Comparison of ENCODE assay signal across 20 mouse cellular contexts in genomic region chr17:3454850-3455249, GRCm38 (mm10).
"Had no signal": no experiment of that assay in that cellular context is flagged by ENCODE, and none has a peak within 500 bp of the region (broad histone marks: within the 10 kb centered on the region; RNA-seq: fewer than 3 reads in every experiment).

No protein-coding gene starts in this region.

- H3K36me3 ChIP-seq: intestine, embryonic 15.5 days; midbrain, embryonic 10.5 days; midbrain, embryonic 13.5 days; stomach, embryonic 15.5 days had no signal

- H3K4me2 ChIP-seq: intestine, embryonic 15.5 days; liver, embryonic 11.5 days; lung, embryonic 15.5 days; midbrain, embryonic 13.5 days; neural tube, embryonic 13.5 days; stomach, embryonic 15.5 days had no signal

- DNase-seq: layer of hippocampus, postnatal 36 days; lung, adult 18-20 months; lung, postnatal 10 days; lung, postnatal 36 days; retina, postnatal 1 day; right cerebral cortex, postnatal 25 days; spleen, adult 18-20 months; thymus, postnatal 36 days had no signal

- H3K9me3 ChIP-seq: intestine, embryonic 15.5 days; lung, embryonic 15.5 days; megakaryocyte, embryonic 14.5 days; midbrain, embryonic 10.5 days; midbrain, embryonic 13.5 days; neural tube, embryonic 13.5 days; stomach, embryonic 15.5 days had no signal

- H3K27me3 ChIP-seq: intestine, embryonic 15.5 days; midbrain, embryonic 13.5 days; neural tube, embryonic 13.5 days; stomach, embryonic 15.5 days had no signal

- H3K4me1 ChIP-seq: intestine, embryonic 15.5 days; lung, embryonic 15.5 days; megakaryocyte, embryonic 14.5 days; neural tube, embryonic 13.5 days; stomach, embryonic 15.5 days had no signal

- H3K27ac ChIP-seq: intestine, embryonic 15.5 days; left cerebral cortex, adult 2 months; liver, embryonic 14.5 days; lung, embryonic 15.5 days; midbrain, embryonic 13.5 days; neural tube, embryonic 13.5 days; stomach, embryonic 15.5 days had no signal

- H3K4me3 ChIP-seq: intestine, embryonic 15.5 days; left cerebral cortex, adult 2 months; lung, embryonic 15.5 days; megakaryocyte, embryonic 14.5 days; midbrain, embryonic 10.5 days; midbrain, embryonic 13.5 days; myocyte; neural tube, embryonic 13.5 days; stomach, embryonic 15.5 days had no signal

- ATAC-seq: intestine, embryonic 15.5 days; midbrain, embryonic 13.5 days; midbrain, embryonic 16.5 days had no signal

- H3K9ac ChIP-seq: intestine, embryonic 15.5 days; liver, embryonic 14.5 days; lung, embryonic 15.5 days; midbrain, embryonic 13.5 days; neural tube, embryonic 13.5 days; stomach, embryonic 15.5 days had no signal
